Mouse (Mus musculus) cerebellum, adult 8-10 months (tissue): ENCODE data around the gene Ttc9.

Experiments used
- DNase-seq: peaks from one replicate; pipeline ENCODE4 v3.0.0; 2022

The Ttc9 gene

GRCm38 (mm10) chr12:81662076-81662475 is 31.0 kb downstream of the Ttc9 start:
- no peak for DNase-seq

GRCm38 (mm10) chr12:81663116-81663515 is 32.1 kb downstream of the Ttc9 start:
- no peak for DNase-seq

- no peak for DNase-seq
These were observed 32.9 kb downstream of the Ttc9 start for GRCm38 (mm10) chr12:81663906-81664305.

GRCm38 (mm10) chr12:81668406-81668805 is 37.4 kb downstream of the Ttc9 start:
- DNase-seq: no peak

GRCm38 (mm10) chr12:81675557-81675956 is 44.5 kb downstream of the Ttc9 start:
- no peak for DNase-seq

GRCm38 (mm10) chr12:81679807-81680529 is 48.9 kb downstream of the Ttc9 start:
- DNase-seq: no peak

- DNase-seq: no peak
These were observed 52.3 kb downstream of the Ttc9 start for GRCm38 (mm10) chr12:81683395-81683794.

GRCm38 (mm10) chr12:81684096-81684495 is 53.0 kb downstream of the Ttc9 start:
- no peak for DNase-seq

- no peak for DNase-seq
These were observed 54.9 kb downstream of the Ttc9 start for GRCm38 (mm10) chr12:81685981-81686380.

- no peak for DNase-seq
These were observed 55.5 kb downstream of the Ttc9 start for GRCm38 (mm10) chr12:81686406-81687117.

- DNase-seq: no peak
These were observed 56.8 kb downstream of the Ttc9 start for GRCm38 (mm10) chr12:81687873-81688272.

GRCm38 (mm10) chr12:81688537-81688936 is 57.5 kb downstream of the Ttc9 start:
- DNase-seq: no peak

GRCm38 (mm10) chr12:81689505-81690056 is 58.5 kb downstream of the Ttc9 start:
- DNase-seq: no peak

GRCm38 (mm10) chr12:81690111-81690510 is 59.1 kb downstream of the Ttc9 start:
- DNase-seq: no peak

GRCm38 (mm10) chr12:81690751-81691150 is 59.7 kb downstream of the Ttc9 start:
- no peak for DNase-seq

- DNase-seq: no peak
These were observed 60.2 kb downstream of the Ttc9 start for GRCm38 (mm10) chr12:81691177-81691730.

- no peak for DNase-seq
These were observed 67.0 kb downstream of the Ttc9 start for GRCm38 (mm10) chr12:81698011-81698410.

- no peak for DNase-seq
These were observed 71.9 kb downstream of the Ttc9 start for GRCm38 (mm10) chr12:81702903-81703302.

GRCm38 (mm10) chr12:81712618-81713017 is 81.6 kb downstream of the Ttc9 start:
- no peak for DNase-seq
